Mouse (Mus musculus) limb, embryonic 10.5 days (tissue): ENCODE data around the gene Golga7b. TPM values are rescaled to one million over a fixed set of nuclear protein-coding genes. Genes with fewer than 3 reads are reported as not detected.

ENCODE experiments used
- DNase-seq: peaks from one replicate; pipeline ENCODE4 v3.0.0-alpha.2; 2017; ENCODE audit warnings: low spot score
- H3K27ac ChIP-seq: fragments of 300-500 bp; sonication (generic); 2 replicates; pipeline ENCODE4 v1.5.1; 2016; ENCODE audit warnings: mild to moderate bottlenecking
- H3K27me3 ChIP-seq: fragments of 300-500 bp; sonication (generic); 2 replicates; pipeline ENCODE4 v1.6.1; 2016; ENCODE audit warnings: low read depth, mild to moderate bottlenecking; ENCODE audit not compliant: poor library complexity, severe bottlenecking
- H3K36me3 ChIP-seq: fragments of 300-500 bp; sonication (generic); 2 replicates; pipeline ENCODE4 v1.6.1; 2016; ENCODE audit warnings: mild to moderate bottlenecking, moderate library complexity
- H3K4me1 ChIP-seq: fragments of 300-500 bp; sonication (generic); 2 replicates; pipeline ENCODE4 v1.6.1; 2016
- H3K4me3 ChIP-seq: fragments of 300-500 bp; sonication (generic); 2 replicates; pipeline ENCODE4 v1.5.1; 2016; ENCODE audit warnings: mild to moderate bottlenecking, moderate library complexity
- H3K9me3 ChIP-seq: fragments of 300-500 bp; sonication (generic); replicated peaks from 2 replicates; pipeline ENCODE4 v1.6.1; 2016; ENCODE audit warnings: mild to moderate bottlenecking
- WGBS: fragments of 180-500 bp; shearing (Covaris S2); methylation state at CpG from one replicate; pipeline ENCODE4 v1.1.7; 2016; 5-methylcytosine and 5-hydroxymethylcytosine counted together
- polyA plus RNA-seq: library from polyadenylated mRNA; unstranded; fragments of >200 nt; fragmentation: Nextera tagmentation; extraction: Ambion mirVana; gene quantifications from 2 replicates; pipeline ENCODE4 v1.2.1, GENCODE M21; 2016

The Golga7b gene
- not detected in 2 replicates for polyA plus RNA-seq

DNA sequence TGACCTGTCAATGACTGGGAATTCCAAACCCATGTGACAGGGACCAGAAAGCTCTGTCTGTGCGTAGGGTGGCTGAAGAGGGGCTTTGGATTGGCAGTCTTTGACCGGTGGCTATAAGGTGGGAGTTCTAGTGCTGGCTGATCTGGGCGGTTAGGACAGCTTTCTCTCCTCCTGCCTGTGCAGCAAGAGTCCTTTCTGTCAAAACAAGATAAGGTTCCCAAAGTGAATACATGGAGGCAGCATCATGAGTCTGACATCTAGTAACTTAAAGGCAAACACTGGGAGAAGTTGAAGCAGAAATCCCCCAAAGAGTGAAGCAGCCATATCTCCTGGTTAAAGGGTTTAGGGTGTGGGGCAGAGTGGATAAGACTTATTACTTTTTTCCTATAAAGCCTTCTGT lies at the start of gene Golga7b:
Gene Golga7b, plus strand, starts transcription at position 56 of the 400 bp plus-strand sequence.
- no peak for DNase-seq
- Histone ChIP-seq H3K4me3 (no peak within 1 kb of the TSS), H3K4me1 (no peaks in the 10 kb centered on the region), H3K27me3 (no peaks in the 10 kb centered on the region), H3K9me3 (no peaks in the 10 kb centered on the region), H3K27ac (no peak within 1 kb of the TSS), H3K36me3 (no peaks in the 10 kb centered on the region)
- 76% methylated on average over 3 of the region's 3 CpGs for WGBS

DNA sequence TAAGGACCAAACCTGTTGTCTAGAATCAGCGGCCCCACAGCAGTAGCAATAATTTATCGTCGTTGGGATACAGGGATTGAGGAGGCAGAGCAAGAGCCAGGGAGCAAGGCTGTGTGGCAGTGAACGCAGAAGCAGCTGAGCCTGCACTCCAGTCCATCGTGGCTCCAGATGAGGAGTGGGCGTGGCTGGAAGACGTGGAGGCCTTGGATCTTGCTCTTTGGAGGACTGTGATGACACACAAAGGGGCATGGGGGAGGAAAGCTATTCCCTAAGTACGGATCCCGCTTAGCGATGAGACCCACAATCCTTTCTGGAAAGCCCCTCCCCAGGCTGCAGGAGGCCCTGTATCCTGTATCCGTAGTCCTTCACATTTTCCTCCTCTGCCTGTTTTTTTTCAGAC lies 49.3 kb upstream of the Golga7b start:
- H3K4me1 ChIP-seq: peaks cover 20% of the 10 kb centered on the region
- WGBS: 55% methylated on average over 11 of the region's 11 CpGs

DNA sequence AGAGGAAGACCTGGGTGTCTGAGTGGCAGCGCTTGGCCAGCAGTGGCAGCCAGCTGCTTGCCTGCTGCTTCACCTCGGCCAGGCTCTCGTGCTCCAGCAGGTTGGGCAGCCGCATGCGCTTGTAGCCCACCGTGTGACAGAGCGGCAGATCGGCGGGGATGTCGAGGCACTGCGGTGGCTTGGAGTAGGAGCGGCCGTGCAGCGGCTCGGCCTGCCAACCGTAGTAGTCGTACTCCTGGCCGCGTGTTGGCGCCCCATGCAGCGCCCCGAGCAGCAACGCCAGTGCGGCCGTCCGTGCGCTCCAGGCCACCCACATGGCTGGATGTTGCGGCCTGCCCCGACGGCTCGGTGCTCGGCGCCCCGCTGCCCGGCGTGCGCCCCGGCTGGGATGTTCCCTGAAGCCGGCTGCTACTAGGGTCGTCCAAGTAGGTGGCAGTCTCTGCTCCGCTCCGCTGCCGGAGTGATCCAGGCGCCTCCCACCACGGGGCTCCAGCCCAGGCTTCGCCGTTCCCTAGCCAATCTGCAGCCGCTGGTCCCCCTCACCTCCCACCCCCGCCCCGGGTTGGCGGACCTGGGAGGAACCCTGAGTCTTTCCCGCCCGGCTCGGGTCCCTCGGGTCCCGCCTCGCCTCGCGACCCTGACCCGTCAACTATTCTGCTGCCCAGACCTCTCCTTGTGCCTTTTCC lies 45.5 kb upstream of the Golga7b start, which contains the start of gene Sfrp5:
Gene Sfrp5, minus strand, starts transcription at position 557 of the 686 bp plus-strand sequence.
- DNase-seq: peak; percentile 60
- no peaks in the 10 kb centered on the region for H3K36me3 ChIP-seq
- H3K27me3 ChIP-seq: peaks cover 88% of the 10 kb centered on the region
- H3K27ac ChIP-seq: no peak within 1 kb of the TSS
- WGBS: under 1% methylated on average over 60 of the region's 60 CpGs
- H3K4me1 ChIP-seq: peaks cover 35% of the 10 kb centered on the region
- no peaks in the 10 kb centered on the region for H3K9me3 ChIP-seq
- peak within 1 kb of the TSS; percentile 40 for H3K4me3 ChIP-seq

More for the DNA sequence above, 49.3 kb upstream of the Golga7b start:
- no peaks in the 10 kb centered on the region for H3K9me3 ChIP-seq
- H3K27ac ChIP-seq: no peak overlapping the region
- no peak for DNase-seq
- H3K4me3 ChIP-seq: no peak overlapping the region
- 0 out of 2 replicates have a peak, but pooled peaks cover 4% of the 10 kb centered on the region for H3K36me3 ChIP-seq
- H3K27me3 ChIP-seq: peaks cover 68% of the 10 kb centered on the region

DNA sequence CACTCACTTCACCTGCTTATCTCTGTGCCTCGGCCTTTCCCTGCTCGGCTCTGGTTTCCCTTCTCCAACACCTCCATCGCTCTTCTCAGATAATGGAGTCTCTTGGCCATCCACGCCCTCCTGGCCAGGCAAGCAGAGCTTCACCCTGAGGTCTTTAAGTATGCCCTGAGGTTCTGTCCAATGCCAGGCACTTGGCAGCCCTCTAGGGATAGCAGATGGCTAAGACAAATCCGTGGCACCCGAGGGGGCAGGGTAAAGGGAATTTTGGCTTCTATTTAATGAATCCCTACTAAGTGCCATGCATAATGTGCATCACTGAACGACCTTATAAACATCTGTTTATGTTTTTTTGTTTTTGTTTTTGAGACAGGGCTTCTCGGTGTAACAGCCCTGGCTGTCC lies 44.9 kb upstream of the Golga7b start:
- Histone ChIP-seq H3K4me3 (peak overlapping the region; percentile 40; the same call in 1 of the 2 replicates), H3K27ac (no peak overlapping the region)
- DNase-seq: no peak

DNA sequence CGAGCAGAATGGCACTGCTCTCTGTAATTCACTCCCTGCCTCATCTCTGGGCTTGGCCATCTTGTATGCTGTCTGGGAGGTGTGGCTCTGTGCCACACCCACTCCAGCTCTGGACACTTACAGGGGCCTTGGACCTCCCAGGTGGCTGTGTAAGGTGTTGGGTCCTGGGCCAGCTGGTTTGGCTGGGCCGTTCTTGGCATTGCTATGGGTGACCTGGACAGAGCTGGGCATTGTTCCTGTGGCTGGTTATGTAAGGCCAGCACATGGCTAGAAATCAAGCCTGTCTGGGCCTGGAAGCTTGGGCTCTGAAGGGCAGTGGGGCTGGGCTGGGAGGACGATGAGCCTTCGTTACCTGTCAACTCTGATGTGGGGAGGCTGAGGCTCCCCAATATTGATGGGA lies 43.1 kb upstream of the Golga7b start:
- Histone ChIP-seq H3K27me3 (peaks cover 81% of the 10 kb centered on the region), H3K9me3 (no peaks in the 10 kb centered on the region), H3K4me3 (no peak overlapping the region), H3K27ac (no peak overlapping the region), H3K4me1 (peaks cover 35% of the 10 kb centered on the region), H3K36me3 (no peaks in the 10 kb centered on the region)
- DNase-seq: no peak
- 81% methylated on average over 4 of the region's 4 CpGs for WGBS

More for the DNA sequence above, 44.9 kb upstream of the Golga7b start:
- Histone ChIP-seq H3K27me3 (peaks cover 86% of the 10 kb centered on the region), H3K36me3 (no peaks in the 10 kb centered on the region), H3K4me1 (peaks cover 35% of the 10 kb centered on the region), H3K9me3 (no peaks in the 10 kb centered on the region)
- WGBS: 41% methylated on average over 8 of the region's 8 CpGs

DNA sequence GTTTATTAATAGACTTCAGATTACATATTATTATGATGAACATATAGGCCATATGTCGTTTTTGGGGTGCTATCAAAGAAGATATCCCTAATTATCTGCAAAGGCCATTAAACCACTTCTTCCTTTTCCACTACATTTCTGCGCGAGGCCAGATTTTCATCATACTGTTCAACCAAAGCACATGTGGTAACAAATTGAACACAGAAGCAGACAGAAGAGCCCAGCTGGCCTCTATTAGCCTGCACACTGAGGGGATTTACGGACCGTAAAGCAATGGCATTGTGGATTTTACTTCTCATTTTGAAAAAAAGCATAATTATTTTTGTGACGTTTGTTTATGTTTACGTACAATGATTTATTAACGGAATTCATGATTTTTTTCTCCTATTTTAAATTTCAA lies 42.2 kb upstream of the Golga7b start:
- 47% methylated on average over 8 of the region's 8 CpGs for WGBS
- Histone ChIP-seq H3K4me3 (no peak overlapping the region), H3K9me3 (no peaks in the 10 kb centered on the region), H3K27ac (no peak overlapping the region), H3K27me3 (peaks cover 78% of the 10 kb centered on the region), H3K36me3 (no peaks in the 10 kb centered on the region), H3K4me1 (peaks cover 44% of the 10 kb centered on the region)
- peak; percentile 50 for DNase-seq

DNA sequence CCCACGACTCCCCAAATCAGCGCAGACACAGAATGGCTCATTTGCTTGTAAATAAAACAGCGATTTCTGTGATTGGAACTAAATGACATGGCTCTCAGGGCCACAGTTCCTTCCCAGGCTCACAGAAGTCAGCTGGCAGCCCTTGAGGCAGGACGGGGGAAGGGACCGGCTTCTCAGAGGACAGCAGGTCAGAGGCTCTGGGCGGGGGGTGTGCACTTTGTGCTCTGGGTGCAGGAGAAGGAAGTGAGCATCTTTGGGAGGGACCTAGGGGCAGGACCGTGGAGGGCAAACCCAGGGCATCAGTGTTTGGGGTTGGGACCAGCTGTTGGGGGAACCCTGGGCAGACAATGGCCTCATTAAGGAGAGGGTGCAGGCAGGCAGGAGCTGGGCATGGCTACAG lies 37.9 kb upstream of the Golga7b start:
- DNase-seq: no peak
- H3K4me3 ChIP-seq: no peak overlapping the region
- peaks cover 23% of the 10 kb centered on the region for H3K4me1 ChIP-seq
- H3K9me3 ChIP-seq: no peaks in the 10 kb centered on the region
- no peak overlapping the region for H3K27ac ChIP-seq
- WGBS: 66% methylated on average over 7 of the region's 7 CpGs
- H3K27me3 ChIP-seq: peaks cover 35% of the 10 kb centered on the region
- no peaks in the 10 kb centered on the region for H3K36me3 ChIP-seq

DNA sequence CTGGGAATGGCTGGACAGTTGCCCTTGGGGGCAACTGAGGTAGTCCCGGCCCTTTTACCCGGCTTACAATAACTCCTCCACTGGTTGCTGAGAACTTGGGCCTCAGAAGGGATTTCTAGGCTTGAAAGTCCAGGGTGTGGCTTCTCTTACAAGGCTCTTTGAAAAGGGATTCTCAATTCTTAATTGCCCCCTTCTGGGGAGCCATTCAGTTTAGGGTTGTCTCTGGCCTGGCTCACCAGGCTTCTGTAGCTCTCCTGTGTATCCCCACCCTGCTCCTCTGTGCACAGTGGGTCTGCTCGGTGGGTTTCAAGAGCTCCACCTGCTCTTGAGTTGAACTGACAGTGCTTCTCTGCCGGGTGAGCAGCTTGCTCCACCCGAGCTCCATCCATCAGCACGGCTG lies 37.4 kb upstream of the Golga7b start:
- peaks cover 32% of the 10 kb centered on the region for H3K27me3 ChIP-seq
- no peak for DNase-seq
- H3K36me3 ChIP-seq: no peaks in the 10 kb centered on the region
- peaks cover 19% of the 10 kb centered on the region for H3K4me1 ChIP-seq
- H3K9me3 ChIP-seq: no peaks in the 10 kb centered on the region
- 63% methylated on average over 6 of the region's 6 CpGs for WGBS
- H3K4me3 ChIP-seq: no peak overlapping the region
- H3K27ac ChIP-seq: no peak overlapping the region

DNA sequence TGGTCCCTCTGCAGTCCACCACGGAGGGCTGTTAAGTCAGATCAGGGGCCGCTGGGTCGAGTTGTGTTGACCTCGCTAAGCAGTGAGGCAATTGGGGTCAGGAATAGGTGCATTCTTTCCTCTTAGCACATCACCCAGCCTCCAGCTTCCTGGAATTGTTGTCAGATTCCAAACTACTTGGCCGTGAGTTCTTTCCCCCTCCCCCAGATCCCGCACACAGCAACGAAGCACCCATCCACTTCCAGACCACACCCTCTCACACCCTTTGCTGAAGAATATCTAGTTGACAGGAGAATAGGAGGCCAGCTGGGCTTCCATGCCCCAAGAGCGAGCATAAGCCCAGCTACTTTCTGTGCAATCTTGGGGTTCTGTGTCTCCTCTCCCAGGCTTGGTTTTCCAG lies 35.4 kb upstream of the Golga7b start:
- Histone ChIP-seq H3K27me3 (peaks cover 23% of the 10 kb centered on the region), H3K36me3 (no peaks in the 10 kb centered on the region), H3K4me1 (peaks cover 10% of the 10 kb centered on the region), H3K27ac (no peak overlapping the region), H3K9me3 (no peaks in the 10 kb centered on the region), H3K4me3 (no peak overlapping the region)
- DNase-seq: no peak
- 43% methylated on average over 8 of the region's 8 CpGs for WGBS

DNA sequence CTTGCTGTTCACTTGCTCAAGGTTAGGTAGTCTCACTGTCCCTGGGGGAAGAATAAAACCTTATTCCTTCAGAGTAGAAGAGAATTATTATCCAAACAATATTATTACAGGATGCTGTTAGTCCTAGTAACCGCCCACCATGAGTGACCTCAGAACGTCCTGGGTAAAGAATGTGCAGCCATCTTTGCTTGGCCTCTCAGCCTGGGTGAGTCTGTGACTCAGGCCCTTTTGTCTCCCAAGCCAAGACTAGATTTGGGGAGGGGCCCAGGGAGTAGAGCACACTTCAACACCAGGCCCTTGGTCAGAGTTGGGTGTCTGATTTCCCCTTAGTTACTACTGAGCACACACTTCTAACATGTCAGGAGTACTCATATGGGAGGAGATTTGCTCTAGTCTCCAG lies 32.8 kb upstream of the Golga7b start:
- DNase-seq: no peak
- peaks cover 3% of the 10 kb centered on the region; the same call in 1 of the 2 replicates for H3K27me3 ChIP-seq

DNA sequence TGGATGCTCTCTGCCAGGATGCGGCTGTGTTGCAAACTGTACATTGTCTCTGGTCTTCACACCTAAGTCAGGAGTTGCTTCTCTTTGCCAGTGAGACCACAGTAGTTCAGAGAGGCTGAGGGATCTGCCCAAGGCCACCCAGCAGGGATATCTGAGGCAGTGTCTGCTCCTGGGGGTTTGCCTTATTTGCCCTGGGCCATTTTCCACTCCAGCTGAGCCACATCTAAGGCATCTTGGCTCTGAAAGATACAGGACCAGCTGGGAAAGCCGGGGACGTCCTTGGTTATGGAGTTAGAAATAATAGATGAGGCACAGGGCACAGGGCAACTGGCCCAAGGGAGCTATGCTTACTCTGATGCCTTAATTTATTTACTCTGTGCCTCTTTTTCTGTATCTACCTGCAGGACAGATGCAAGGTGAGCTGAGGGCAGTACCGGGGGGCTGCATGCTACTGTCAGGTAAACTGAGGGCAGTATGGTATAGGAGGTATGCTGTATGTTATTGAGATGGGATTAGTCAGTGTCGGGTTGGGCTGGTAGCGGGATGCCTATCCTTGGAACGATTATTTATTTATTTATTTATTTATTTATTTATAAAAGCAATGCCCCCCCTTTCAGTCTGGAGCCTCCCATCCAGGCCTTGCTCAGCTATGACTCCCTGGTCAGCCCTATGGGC lies 30.5 kb upstream of the Golga7b start:
- 77% methylated on average over 7 of the region's 7 CpGs for WGBS
- no peaks in the 10 kb centered on the region for H3K4me1 ChIP-seq
- H3K4me3 ChIP-seq: no peak overlapping the region
- no peaks in the 10 kb centered on the region for H3K36me3 ChIP-seq
- H3K27ac ChIP-seq: no peak overlapping the region
- DNase-seq: no peak
- H3K9me3 ChIP-seq: no peaks in the 10 kb centered on the region
- H3K27me3 ChIP-seq: no peaks in the 10 kb centered on the region

More for the DNA sequence above, 32.8 kb upstream of the Golga7b start:
- H3K4me1 ChIP-seq: peaks cover 7% of the 10 kb centered on the region
- H3K36me3 ChIP-seq: no peaks in the 10 kb centered on the region
- 75% methylated on average over 2 of the region's 2 CpGs for WGBS
- H3K4me3 ChIP-seq: no peak overlapping the region
- H3K9me3 ChIP-seq: no peaks in the 10 kb centered on the region
- H3K27ac ChIP-seq: no peak overlapping the region

DNA sequence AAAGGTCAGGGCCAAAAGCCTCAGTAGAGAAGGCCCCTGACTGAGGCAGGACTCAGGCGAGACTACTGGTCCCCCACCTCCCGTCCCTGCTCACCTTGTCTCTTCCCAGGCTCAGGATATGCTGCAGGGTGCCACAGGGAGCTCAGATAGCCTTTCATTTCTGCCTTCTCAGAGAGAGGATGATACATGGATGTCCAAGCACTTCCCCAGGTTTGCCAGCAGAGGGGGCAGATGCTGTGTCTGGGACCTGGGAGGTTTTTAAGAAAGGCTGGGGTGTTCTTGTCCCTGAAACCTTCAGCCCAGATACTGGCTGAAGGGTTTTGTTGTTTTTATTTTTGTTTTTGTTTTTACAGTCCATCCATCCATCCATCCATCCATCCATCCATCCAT lies 30.0 kb upstream of the Golga7b start:
- WGBS: 27% methylated on average over 2 of the region's 2 CpGs
- H3K27me3 ChIP-seq: no peaks in the 10 kb centered on the region
- H3K4me1 ChIP-seq: no peaks in the 10 kb centered on the region
- H3K27ac ChIP-seq: no peak overlapping the region
- no peak for DNase-seq
- no peaks in the 10 kb centered on the region for H3K36me3 ChIP-seq
- no peaks in the 10 kb centered on the region for H3K9me3 ChIP-seq
- H3K4me3 ChIP-seq: no peak overlapping the region

DNA sequence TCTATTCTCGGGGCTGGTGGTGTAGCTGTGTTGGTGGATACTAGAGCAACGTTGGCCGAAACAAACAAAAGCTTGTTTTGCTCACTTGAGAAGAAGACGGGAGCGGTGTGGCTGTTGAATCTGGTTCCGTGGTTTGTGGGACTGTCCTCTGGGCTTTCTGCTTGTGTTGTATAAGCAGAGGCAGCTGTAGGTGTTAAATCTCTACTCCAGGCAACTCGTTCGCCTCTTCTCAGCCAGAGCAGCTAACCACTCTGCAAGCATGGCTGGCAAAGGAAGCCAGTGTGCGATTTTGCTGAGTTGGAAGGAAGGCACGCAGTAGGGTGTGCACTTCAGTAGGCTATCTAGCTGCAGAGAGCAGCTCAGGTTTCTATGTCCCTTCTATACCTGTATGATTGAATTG lies 20.9 kb upstream of the Golga7b start:
- 81% methylated on average over 10 of the region's 10 CpGs for WGBS
- Histone ChIP-seq H3K27ac (no peak overlapping the region), H3K36me3 (no peaks in the 10 kb centered on the region), H3K27me3 (no peaks in the 10 kb centered on the region), H3K4me3 (no peak overlapping the region), H3K4me1 (no peaks in the 10 kb centered on the region), H3K9me3 (no peaks in the 10 kb centered on the region)
- no peak for DNase-seq
